Mouse (Mus musculus): ENCODE results near the gene Slc13a4. TPM values are rescaled to one million over a fixed set of nuclear protein-coding genes. Genes with fewer than 3 reads are reported as not detected.

The Slc13a4 gene
- total RNA-seq, 2 experiments from 2014 or later: 9.2 to 14.8 TPM

- H3K27ac ChIP-seq: 0 out of 2 replicates have a peak overlapping the region, but pooled peaks have one; percentile 6
- no peak overlapping the region for H3K4me3 ChIP-seq
- intact Hi-C loops (cut with DNase I): no loop called here
- TF ChIP-seq CTCF (IDR thresholded peaks at IDR 0.05): no peak
- DNase-seq (ENCODE audit: extremely low spot score in 1 of 2, low spot score in 2 of 2): no peak
Observed at GRCm38 (mm10) chr6:35297516-35298227, 10.3 kb downstream of the Slc13a4 start.

DNA sequence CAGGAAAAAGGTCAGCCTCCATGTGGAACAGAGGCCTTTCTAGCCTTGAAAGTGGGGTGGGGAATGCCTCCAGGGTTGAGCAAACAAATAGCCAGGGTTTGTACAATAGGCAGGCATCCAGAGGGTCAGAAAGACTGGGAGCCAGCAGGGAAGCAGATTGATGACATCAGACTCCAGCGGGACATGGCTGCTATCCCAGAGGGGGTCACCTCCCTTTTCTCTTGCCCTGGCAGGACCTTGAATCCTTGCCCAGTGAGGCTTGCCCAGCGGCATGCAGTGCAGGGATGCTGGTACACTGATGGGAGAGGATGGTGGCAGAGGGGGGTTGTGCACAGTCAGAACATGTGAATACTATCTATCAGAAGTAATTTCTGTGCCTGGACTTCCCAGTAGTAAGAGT is 10.9 kb downstream of the Slc13a4 start:
- TF ChIP-seq CTCF (IDR thresholded peaks at IDR 0.05): no peak
- intact Hi-C loops (cut with DNase I): no loop called here
- no peak overlapping the region for H3K27ac ChIP-seq
- no peak overlapping the region for H3K4me3 ChIP-seq
- DNase-seq (ENCODE audit: extremely low spot score in 1 of 2, low spot score in 2 of 2): no peak

- Histone ChIP-seq H3K4me3 (no peak overlapping the region), H3K27ac (no peak overlapping the region)
- intact Hi-C loops (cut with DNase I): loop anchor here (2.0 kb wide), 1 partner anchor 42 kb away; no protein-coding TSS in a partner anchor
- DNase-seq (ENCODE audit: extremely low spot score in 1 of 2, low spot score in 2 of 2): no peak
- no peak for TF ChIP-seq CTCF (IDR thresholded peaks at IDR 0.05)
Observed at GRCm38 (mm10) chr6:35294964-35295363, 13.0 kb downstream of the Slc13a4 start.

DNA sequence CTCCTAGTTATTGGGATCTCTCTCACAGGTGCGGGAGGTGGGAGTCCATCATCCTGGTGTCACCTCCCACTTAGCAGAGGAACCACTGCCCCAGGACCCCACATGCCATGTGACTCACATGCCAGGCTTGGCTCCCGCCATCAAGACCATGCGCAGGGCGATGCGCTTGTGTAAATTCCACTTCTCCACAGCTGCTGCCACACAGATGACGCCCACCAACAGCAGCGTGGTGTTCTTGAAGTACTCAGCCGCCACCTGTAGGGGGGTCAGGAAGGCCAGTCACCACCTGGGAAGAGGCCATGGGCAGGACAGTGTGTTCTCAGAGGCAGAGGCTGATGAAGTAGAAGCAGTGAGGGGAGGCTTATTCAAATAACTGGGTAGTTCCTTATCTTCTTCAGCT is 18.3 kb downstream of the Slc13a4 start:
- H3K4me3 ChIP-seq: no peak overlapping the region
- TF ChIP-seq CTCF (IDR thresholded peaks at IDR 0.05): no peak
- H3K27ac ChIP-seq: no peak overlapping the region
- no peak for DNase-seq (ENCODE audit: extremely low spot score in 1 of 2, low spot score in 2 of 2)
- intact Hi-C loops (cut with DNase I): no loop called here

GRCm38 (mm10) chr6:35288920-35289319 is 19.0 kb downstream of the Slc13a4 start:
- peak overlapping the region; percentile 34 for H3K27ac ChIP-seq
- no peak overlapping the region for H3K4me3 ChIP-seq
- no peak for DNase-seq (ENCODE audit: extremely low spot score in 1 of 2, low spot score in 2 of 2)
- intact Hi-C loops (cut with DNase I): no loop called here
- TF ChIP-seq CTCF (IDR thresholded peaks at IDR 0.05): no peak

- peak in 1 of 2 experiments; percentile 33 for DNase-seq (ENCODE audit: extremely low spot score in 1 of 2, low spot score in 2 of 2)
- Histone ChIP-seq H3K27ac (peak overlapping the region; percentile 34), H3K4me3 (no peak overlapping the region)
- peak; percentile 11 for TF ChIP-seq CTCF (IDR thresholded peaks at IDR 0.05)
- intact Hi-C loops (cut with DNase I): no loop called here
Observed at GRCm38 (mm10) chr6:35288114-35288761, 19.7 kb downstream of the Slc13a4 start.

DNA sequence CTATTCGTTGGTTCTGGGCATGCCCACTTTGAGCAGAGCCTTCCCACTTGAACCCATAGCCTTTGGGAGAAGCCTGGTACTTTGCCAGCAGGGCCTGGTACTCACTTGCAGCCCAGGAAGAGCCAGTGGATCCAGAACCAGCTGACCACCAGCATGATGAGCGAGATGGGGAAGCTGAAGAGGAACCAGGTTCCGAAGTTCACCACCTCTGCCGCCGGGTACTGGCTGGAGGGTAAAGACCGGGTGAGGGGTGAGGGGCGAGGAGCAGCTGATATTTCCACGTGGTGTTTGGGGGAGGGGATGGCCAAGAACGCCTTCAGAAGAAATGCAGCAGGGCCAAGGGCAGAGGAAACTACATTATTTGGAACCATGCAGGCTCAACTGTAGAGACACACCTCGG is 28.6 kb downstream of the Slc13a4 start:
- TF ChIP-seq CTCF (IDR thresholded peaks at IDR 0.05): no peak

GRCm38 (mm10) chr6:35277903-35278587 is 29.9 kb downstream of the Slc13a4 start:
- DNase-seq (ENCODE audit: extremely low spot score in 1 of 2, low spot score in 2 of 2): no peak
- Histone ChIP-seq H3K4me3 (no peak overlapping the region), H3K27ac (no peak overlapping the region)
- no peak for TF ChIP-seq CTCF (IDR thresholded peaks at IDR 0.05)
- intact Hi-C loops (cut with DNase I): no loop called here

More for the DNA sequence above, 28.6 kb downstream of the Slc13a4 start:
- intact Hi-C loops (cut with DNase I): no loop called here
- Histone ChIP-seq H3K27ac (no peak overlapping the region), H3K4me3 (no peak overlapping the region)
- DNase-seq (ENCODE audit: extremely low spot score in 1 of 2, low spot score in 2 of 2): no peak

GRCm38 (mm10) chr6:35273391-35274082 is 34.4 kb downstream of the Slc13a4 start:
- intact Hi-C loops (cut with DNase I): no loop called here
- DNase-seq (ENCODE audit: extremely low spot score in 1 of 2, low spot score in 2 of 2): no peak
- Histone ChIP-seq H3K4me3 (no peak overlapping the region), H3K27ac (no peak overlapping the region)
- TF ChIP-seq CTCF (IDR thresholded peaks at IDR 0.05): no peak

GRCm38 (mm10) chr6:35271868-35272765 is 35.8 kb downstream of the Slc13a4 start:
- Histone ChIP-seq H3K4me3 (no peak overlapping the region), H3K27ac (no peak overlapping the region)
- intact Hi-C loops (cut with DNase I): no loop called here
- TF ChIP-seq CTCF (IDR thresholded peaks at IDR 0.05): no peak
- no peak for DNase-seq (ENCODE audit: extremely low spot score in 1 of 2, low spot score in 2 of 2)

Data from left cerebral cortex, adult 2 months (tissue).